Mouse (Mus musculus) thymus, postnatal 4 days (tissue): Measurements from ENCODE around the gene Spink4.
A peak's percentile ranks its signal among the peaks of the same experiment; 100 is the strongest.
"Not testable (repeated sequence)": the region's sequence is repeated elsewhere in the genome, so short reads cannot be mapped to it uniquely, and the experiment has no call there.

ENCODE experiments used
- DNase-seq: peaks from one replicate; pipeline ENCODE4 v3.0.0; 2021

Spink4 gene

GRCm38 (mm10) chr4:40906298-40906697 is 13.6 kb upstream of the Spink4 start:
- DNase-seq, result no peak

GRCm38 (mm10) chr4:40908261-40908969 is 11.4 kb upstream of the Spink4 start:
- no peak for DNase-seq

- no peak for DNase-seq
Measured at GRCm38 (mm10) chr4:40914287-40914867, 5.5 kb upstream of the Spink4 start.

- no peak for DNase-seq
Measured at GRCm38 (mm10) chr4:40915947-40916346, 3.9 kb upstream of the Spink4 start.

GRCm38 (mm10) chr4:40916592-40917155 is 3.2 kb upstream of the Spink4 start:
- no peak for DNase-seq

GRCm38 (mm10) chr4:40920576-40920975 is 724 bp downstream of the Spink4 start:
- no peak for DNase-seq

GRCm38 (mm10) chr4:40921288-40921687 is 1.4 kb downstream of the Spink4 start:
- DNase-seq, result no peak

- DNase-seq, result no peak
Measured at GRCm38 (mm10) chr4:40923087-40923651, 3.3 kb downstream of the Spink4 start.

- no peak for DNase-seq
Measured at GRCm38 (mm10) chr4:40925568-40925967, 5.7 kb downstream of the Spink4 start.

GRCm38 (mm10) chr4:40929046-40929445 is 9.2 kb downstream of the Spink4 start:
- no peak for DNase-seq

- DNase-seq, result no peak
Measured at GRCm38 (mm10) chr4:40933694-40934093, 13.8 kb downstream of the Spink4 start.

- DNase-seq, result not testable (repeated sequence)
Measured at GRCm38 (mm10) chr4:40934369-40934768, 14.5 kb downstream of the Spink4 start.

- DNase-seq, result no peak
Measured at GRCm38 (mm10) chr4:40936175-40936839, 16.5 kb downstream of the Spink4 start.

- no peak for DNase-seq
Measured at GRCm38 (mm10) chr4:40938793-40939192, 18.9 kb downstream of the Spink4 start.

- no peak for DNase-seq
Measured at GRCm38 (mm10) chr4:40943651-40944050, 23.8 kb downstream of the Spink4 start.

- no peak for DNase-seq
Measured at GRCm38 (mm10) chr4:40946516-40947121, 26.8 kb downstream of the Spink4 start.

GRCm38 (mm10) chr4:40947565-40948159 is 27.8 kb downstream of the Spink4 start:
- DNase-seq, result no peak

GRCm38 (mm10) chr4:40948160-40948708 is 28.4 kb downstream of the Spink4 start, which contains the start of the genes Bag1 and Chmp5:
Bag1 (minus strand) TSS chr4:40948294.
Chmp5 (plus strand) TSS chr4:40948407.
- DNase-seq, result peak; percentile 100

- peak; percentile 53 for DNase-seq
Measured at GRCm38 (mm10) chr4:40953521-40953920, 33.7 kb downstream of the Spink4 start.

GRCm38 (mm10) chr4:40955942-40956341 is 36.1 kb downstream of the Spink4 start:
- no peak for DNase-seq

- DNase-seq, result no peak
Measured at GRCm38 (mm10) chr4:40963536-40963935, 43.7 kb downstream of the Spink4 start.

- DNase-seq, result no peak
Measured at GRCm38 (mm10) chr4:40969161-40969560, 49.3 kb downstream of the Spink4 start.
